Mouse (Mus musculus) thymus, postnatal 0 days (tissue): Measurements from ENCODE around the gene Kcnv2. TPM values are rescaled to one million over a fixed set of nuclear protein-coding genes. Genes with fewer than 3 reads are reported as not detected.

Experiments used
- DNase-seq: peaks from one replicate; pipeline ENCODE4 v3.0.0-alpha.2; 2015; ENCODE audit warnings: low spot score
- polyA plus RNA-seq: library from polyadenylated mRNA; unstranded; fragments of >200 nt; fragmentation: Nextera tagmentation; extraction: Ambion mirVana; gene quantifications from 2 replicates; pipeline ENCODE4 v1.2.1, GENCODE M21; 2015

The Kcnv2 gene
- 0.04 TPM in 1 of 2 replicates, not detected in the other for polyA plus RNA-seq

DNA sequence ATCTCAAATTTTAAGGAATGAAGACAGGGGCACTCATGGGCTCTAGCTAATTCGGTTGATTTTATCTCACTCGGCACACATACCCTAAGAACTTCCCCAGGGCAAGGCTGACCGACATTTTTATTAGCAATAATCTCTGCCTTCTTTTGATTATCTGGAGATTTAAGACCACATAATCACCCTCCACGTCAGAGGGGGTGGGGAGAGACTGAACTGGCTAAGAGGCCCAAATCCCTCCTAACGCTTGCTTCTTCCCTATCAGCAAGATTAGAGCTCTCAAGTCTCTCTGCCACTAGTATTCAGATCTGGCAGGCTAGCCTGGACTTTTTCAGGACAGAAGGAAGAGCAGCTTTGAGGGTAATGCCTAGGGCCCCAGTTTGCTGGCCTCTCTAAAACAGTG is at the start of gene Kcnv2:
TSS of gene Kcnv2 (plus strand) at position 308 of the 400 bp plus-strand sequence.
- no peak for DNase-seq

DNA sequence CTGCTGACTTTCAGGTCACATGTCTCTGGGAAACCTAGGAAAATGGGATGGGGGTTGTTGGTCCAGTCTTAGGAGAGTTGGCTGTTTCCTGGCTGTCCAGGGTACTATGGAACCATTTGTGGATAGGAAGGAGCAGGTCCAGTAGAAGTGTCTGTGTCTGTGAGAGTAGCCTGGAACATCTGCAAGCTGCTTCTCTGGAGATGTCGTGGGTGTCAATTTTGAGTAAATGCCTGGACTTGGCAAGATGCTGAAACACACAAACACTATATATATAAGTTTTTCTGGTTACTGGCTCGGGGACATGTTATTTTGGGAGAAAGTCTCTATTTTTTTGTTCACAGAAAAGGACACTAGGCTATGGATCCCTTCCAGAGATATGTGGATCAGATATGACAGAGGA is 49.0 kb upstream of the Kcnv2 start:
- DNase-seq, result no peak

DNA sequence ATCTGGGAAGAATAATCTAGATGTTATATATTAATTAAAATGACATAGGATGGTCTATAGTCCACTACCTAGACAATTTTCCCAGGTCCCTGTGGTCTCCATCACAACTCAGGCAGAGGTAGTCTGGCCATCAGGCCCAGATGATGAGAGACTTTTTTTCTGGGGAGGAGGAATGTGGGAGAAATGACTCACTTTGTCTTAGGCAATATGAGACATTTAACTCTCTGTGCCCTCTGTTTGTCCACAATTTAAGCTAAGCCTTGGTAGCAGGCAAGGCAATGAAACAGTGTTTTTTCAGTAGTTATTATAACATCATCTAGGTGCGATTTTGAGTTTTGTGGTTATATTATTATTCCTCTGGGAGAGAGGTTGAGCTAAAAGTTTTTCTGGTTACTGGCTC is 48.0 kb upstream of the Kcnv2 start:
- DNase-seq, result no peak

DNA sequence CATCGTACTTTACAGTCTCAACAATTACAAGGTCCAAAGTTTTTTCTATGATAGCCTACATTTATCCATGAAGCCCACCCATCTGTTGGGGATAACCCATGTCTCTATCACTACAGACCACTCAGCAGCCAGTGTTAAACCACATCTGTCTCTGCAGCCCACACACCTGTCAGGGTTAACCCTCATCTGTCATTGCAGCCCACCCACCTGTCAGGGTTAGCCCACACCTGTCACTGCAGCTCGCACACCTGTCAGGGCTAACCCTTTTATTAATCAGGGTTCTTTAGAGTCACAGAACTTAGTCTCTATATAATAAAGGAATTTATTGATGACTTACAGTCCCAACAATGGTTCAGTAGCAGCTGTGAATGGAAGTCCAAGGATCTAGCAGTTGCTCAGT is 43.2 kb upstream of the Kcnv2 start:
- DNase-seq, result no peak

DNA sequence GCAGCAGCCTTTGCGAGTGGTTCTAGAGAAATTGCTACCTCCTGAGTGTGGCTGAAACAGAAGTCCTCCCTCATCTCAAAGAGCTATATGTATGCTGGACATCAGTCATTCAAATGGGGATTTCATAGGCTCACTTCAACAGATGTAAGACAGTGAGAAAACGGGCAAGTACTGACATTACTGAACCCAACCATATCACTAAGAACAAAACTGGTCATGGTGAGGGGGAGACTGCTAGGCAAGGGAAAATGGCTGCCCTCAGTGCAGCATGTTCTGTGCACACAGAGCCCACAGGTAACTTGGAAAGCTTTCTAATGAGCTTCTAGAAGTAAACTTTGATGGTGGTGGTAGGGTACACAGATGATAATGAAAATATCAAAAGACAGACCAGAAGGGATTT is 12.3 kb upstream of the Kcnv2 start:
- DNase-seq, result no peak

DNA sequence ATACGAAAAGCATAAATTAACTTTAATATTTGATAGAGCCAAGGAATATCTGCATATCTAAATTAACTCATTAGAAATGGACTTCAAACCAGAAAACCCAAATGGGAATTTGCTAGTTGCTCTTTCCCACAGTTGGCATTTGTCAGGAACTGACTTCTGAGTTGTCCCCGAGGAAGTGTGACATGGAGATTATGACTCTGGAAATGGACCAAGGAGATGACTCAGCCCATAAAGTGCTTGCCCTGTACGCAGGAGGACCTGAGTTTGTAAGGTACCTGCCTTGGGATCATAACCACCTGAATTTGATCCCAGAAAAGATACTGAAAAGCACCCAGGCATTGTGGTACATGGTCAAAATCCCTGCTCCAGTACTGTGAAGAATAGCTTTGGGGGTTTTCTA is 11.1 kb upstream of the Kcnv2 start:
- DNase-seq, result no peak

DNA sequence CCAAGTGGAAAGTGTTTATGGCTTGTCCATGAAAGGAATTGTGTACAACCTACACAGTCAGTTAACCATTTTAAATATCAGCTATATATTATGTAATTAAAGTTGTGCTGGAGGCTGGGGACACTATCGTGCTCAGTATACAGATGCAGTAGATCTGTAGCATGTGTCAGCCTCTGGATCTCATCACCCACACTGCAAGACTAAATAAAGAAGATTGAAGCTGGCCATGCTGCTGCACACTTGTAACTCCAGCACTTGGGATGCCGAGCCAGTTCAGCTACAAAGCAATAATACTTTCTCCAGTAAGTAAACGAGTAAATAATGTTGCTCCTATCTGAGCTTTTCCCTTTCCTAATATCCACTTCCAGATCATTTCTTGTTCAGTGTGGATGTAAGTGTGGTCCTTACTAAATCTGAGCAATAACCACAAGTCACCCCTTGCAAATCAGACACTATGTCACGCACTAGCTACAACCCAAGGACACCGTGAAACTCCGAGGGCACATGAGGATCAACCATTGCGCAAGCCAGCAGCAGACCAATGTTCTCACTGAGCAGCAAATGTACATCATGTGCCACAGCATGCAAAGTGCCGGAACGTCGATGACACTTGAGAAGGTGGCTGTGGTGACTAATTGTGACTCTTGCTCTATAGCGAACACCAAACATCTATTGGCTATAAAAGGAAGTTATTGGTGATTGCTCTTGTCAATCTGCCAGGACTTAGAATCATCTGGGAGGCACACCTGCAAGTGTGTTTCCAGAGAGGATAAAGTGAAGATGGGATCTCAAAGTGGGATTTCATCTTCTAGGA is 9.9 kb upstream of the Kcnv2 start:
- DNase-seq, result no peak

DNA sequence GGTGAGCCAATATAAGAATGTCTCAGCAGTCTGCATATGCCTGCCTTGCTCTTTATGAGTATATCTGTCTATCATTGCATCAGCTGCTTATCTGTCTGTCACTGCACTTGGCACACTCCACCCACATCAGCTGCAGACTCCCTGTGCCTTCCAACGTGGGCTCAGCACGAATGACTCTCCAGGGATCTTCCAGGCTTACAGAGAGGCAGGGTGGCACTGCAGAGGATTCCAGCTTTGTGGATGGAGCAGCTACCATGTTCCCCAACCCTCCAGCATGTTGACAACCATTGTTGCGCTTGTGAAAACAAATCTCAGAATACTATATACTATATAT is 9.3 kb upstream of the Kcnv2 start:
- DNase-seq, result no peak

DNA sequence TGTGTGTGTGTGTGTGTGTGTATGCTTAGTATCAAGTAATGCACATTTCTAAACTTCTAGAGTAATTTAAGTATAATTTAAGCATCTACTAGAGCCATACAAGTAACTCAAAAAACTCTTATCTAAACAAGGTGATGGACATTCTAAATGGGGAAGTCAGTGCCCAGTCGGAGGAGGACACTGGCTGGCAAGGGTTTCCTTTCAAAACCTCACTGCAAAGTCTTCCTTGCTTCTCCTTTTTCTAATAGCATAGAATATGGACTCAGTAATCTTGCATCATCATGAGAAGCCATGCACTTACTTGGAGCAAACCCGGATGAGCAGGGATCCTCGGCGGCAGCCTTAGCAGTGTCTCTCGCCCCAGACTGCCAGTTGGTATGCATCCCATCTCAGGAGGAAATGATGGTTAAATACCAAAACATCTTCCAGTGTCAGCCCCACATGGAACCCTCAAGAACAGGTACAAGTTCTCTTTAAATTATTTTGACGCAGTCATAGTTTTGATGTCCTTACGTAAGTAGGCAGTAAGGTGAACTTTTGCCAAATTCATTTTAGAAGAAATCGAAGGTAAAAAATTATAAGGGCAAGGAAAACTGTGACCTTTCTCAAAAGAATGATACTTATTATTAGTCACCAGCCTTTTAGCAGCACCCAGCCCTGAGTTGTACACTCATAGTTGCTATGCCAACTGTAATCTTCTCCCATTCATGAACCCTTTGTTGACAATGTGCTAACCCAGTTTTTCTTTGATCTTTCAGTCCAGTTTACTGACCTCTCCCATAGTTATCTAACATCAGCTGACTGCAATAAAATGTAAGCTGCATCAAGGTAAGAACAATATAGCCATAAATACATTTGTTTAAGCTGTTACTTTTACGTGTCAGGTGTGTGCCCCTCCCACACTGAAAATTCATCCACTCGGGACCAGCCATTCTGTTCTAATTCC is 5.8 kb upstream of the Kcnv2 start:
- DNase-seq, result no peak

DNA sequence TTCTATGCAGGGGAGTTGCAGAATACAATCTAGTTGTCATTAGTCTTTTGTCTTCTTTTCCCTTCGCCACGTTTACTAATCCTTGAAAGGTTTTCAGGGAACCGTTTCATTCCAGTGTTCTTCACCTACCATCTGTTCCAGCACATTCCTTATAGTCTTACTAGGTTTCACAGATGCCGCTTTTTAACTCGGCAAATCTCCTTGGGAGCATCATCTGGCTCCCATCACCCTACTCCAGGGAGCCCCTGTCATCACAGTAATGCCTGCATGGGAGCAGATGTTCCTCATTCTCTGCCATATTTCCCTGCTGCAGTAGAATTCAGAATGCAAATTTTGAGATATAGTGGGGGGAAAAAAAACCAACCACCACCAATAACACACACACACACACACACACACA is 5.1 kb upstream of the Kcnv2 start:
- no peak for DNase-seq

DNA sequence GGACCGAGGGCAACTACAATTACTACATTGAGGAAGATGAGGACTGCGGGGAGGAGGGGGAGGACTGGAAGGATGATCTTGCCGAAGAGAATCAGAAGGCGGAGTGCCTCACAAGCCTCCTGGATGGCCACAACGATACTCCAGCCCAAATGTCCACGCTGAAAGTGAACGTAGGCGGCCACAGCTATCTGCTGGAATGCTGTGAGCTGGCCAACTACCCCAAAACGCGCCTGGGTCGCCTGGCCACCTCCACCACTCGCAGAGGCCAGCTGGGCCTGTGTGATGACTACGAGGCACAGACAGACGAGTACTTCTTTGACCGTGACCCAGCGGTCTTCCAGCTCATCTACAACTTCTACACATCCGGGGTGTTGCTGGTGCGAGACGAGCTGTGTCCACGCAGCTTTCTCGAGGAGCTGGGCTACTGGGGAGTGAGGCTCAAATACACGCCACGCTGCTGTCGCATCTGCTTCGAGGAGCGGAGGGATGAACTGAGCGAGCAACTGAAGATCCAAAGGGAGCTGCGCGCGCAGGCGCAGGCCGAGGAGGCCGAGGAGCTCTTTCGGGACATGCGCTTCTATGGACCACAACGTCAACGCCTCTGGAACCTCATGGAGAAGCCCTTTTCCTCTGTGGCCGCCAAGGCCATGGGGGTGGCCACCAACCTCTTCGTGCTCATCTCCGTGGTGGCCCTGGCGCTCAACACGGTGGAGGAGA is 681 bp downstream of the Kcnv2 start:
- no peak for DNase-seq

DNA sequence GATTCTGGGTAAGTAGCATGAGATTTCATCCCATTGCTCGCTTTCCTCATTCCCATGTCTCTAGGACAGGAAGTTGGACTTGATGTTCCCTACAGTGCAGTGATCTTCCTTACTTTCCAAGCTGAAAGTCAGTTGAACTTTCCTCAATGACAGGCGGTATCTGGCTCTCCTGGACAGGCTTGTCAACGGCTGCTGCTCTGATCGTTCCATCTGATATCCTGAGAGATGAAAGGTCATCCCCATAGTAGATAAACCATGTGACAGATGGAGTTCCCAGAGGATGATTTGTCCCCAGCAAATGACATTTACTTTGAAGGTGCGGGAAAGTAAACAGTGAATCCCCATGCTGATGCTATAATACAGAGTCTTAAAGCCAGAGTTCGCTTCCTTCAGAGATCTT is 3.2 kb downstream of the Kcnv2 start:
- DNase-seq, result no peak

DNA sequence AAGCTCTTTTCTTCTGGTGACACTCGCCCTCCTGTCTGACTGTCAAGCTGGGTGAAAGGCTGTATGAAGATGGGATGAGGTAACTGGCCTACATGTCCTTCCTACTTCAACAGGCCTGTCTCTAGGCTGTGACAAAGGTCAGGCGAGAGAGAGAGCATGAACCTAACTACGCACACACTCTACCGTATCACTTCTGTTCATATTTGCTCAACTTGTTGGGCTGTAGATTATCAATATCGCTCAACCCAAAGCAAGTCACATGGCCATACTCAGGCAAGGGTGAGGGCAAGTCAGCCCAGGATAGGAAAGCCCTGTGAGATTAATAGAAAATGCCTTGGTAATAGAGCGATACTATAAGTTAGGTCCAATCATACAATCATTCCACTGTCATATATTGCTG is 5.2 kb downstream of the Kcnv2 start:
- no peak for DNase-seq

DNA sequence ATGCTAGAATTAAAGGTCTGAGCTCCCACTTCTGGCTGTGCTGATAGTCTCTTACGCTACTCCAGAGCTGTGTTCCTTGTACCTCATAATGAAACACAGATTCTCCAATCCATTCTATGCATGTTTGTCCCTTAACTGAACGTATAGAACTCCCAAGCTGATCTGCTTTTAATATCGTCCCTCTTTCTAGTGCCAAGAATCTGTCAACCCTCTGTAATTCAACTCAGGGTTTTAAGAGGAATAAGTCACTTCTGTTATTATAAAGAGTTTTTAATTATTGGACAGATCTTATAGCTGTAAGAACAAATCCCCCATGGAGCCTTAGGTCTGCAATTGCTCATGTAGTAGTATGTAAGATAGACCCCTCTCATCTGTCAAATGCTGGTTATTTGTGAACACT is 5.8 kb downstream of the Kcnv2 start:
- no peak for DNase-seq

DNA sequence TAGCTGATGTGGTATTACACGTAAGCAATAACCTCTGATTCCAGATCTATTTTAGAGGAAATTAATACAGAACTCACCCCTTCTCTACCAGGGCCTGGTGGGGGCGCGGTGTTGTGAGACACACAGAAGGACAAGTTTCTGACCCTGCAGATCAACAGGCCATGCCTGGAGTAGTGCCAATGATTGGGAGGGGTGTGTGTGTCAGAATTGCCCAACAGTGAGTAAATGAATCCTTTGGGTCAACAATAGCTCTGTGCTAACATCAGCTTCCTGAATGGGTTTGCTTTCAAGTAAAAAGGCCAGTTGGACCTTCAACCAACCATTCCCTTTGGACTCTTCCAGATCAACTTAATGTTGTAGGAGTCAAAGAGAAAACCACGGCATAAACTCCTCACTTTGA is 6.3 kb downstream of the Kcnv2 start:
- no peak for DNase-seq

DNA sequence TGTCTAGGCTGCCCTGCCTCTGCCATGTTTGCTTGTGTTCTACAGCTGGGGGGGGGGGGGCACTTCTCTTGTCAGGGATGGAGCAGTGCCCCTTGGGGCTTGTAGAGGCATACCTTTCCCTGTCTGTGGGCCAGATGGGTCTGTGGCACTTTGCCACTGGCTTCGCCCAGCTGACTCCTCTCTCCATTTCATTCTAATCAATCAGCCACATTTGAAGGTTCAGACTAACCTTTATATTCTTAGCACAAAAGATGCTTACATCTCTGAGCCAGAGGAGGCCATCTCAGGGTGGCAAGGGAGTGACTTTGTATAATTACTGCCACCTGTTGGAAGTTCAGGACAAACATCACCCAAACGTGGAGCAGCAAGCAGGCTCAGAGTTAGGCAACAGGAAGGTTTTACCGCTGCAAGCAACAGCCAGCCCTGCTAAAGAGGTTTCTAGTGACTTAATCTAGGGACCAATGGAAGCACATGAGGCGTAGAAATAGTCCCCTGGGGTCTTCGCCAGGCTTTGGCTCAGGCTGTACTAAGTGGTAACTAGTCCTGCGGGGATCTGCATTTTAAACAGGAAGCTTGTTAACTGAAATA is 9.9 kb downstream of the Kcnv2 start:
- peak; percentile 13 for DNase-seq

DNA sequence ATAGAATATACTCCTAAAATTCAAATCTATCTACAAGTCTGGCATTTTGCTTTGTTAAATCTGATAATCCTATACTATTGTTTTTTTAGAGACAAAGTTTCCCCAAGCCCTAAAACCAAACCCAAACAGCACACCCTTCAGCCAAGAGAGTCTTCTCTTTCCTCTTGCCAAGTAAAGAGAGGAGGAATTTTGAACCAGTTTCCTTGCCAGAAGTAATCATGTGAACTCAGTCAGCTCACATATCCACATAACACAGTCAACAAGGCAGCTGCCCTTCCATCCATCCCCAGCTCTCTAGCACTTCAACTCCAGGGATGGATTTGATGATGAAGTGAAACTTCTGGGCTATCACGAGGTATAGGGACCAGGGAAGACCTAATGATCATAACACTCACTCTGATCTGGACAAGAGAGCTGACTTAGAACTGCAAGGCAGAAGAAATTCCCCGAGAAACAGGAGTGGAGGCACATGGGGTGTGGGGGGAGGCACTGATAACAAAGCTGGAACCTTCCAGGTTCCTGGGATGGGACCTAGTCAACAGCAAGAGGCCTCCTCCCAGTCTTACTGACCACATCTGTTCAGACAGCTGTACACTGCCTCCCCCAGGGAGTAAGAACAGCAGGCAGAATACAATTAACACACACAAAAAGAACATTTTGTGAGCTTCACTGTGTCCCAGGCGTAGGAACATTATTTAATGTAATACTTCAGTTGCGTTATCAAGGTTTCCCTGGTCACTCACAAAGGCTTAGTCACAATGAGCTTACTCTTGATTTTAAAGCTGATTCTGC is 13.9 kb downstream of the Kcnv2 start:
- no peak for DNase-seq

DNA sequence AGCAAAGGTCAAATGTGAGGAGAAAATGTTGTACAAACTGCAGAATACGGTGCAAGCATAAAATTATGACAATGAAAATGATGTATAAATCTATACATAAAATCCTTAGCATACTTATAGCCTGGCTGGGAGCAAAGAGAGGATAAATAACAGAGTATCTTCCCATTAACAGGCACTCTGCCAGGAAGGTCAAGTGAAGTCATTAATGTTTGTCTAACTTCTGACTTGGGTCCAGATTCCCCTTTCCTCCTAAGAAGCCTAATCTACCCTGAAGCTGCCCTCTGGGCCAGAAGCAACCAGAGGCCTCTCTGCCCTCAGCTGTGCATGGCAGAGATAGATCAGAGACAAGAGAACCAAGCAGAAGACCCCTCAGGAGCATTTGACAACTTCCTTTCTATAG is 24.1 kb downstream of the Kcnv2 start:
- DNase-seq, result no peak

DNA sequence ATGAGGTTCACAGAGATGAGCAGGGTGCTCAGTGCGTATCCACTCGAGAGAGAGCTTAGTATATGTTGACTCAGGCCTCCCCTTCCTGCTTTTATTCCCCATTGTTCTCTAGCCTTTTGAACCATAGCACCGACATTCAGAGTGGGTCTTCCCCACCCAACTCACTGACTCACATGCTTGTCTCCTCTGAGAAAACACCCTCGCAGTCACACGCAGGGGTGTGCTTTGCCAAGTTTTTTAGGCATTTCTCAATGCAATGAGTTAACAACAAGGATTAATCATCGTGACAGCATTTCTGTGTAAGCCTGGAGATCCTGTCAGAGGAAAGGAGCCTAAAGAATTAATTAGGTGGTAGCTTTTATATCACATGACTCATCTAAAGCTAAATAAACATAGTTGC is 29.3 kb downstream of the Kcnv2 start:
- DNase-seq, result no peak

DNA sequence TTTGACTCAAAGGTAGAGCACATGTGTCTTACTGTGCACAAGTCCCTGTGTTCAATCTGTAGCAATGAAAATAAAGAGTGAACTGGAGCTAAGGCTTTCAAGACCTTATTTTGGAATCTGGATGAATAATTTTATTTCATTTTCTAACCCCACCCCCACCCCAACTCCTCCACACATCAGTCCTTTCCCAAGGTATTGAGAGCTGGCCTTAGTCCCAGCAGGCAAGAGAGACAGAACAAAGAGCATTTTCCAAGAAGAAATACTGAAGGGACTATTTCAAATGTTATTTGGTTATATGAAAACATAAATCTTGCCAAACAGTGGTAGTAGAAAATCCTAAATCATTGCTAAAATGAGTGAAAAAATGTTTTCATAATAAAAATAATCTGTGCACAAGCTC is 38.0 kb downstream of the Kcnv2 start:
- no peak for DNase-seq

DNA sequence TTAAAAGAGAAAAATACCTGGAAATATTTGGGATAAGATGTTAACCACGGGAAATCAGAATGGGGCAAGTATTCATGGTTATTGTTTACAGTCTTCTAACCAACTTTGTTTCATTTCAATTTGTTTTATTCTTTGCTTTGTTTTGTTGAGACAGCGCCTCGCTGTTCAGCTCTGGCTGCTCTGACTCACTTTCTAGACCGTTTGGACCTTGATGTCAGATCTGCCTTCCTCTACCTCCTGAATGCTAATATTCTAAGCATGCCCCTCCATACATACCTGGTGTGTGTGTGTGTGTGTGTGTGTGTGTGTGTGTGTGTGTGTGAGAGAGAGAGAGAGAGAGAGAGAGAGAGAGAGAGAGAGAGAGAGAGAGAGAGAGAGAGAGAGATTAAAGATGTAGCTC is 41.5 kb downstream of the Kcnv2 start:
- DNase-seq, result no peak
